Mouse (Mus musculus) ES-CJ7 (cell line): ENCODE results near the gene Ush2a.

ENCODE experiments used
- DNase-seq: peaks from one replicate; pipeline ENCODE4 v3.0.0; 2011; ENCODE audit warnings: low read depth, low spot score

The Ush2a gene

GRCm38 (mm10) chr1:188387321-188387720, 125.5 kb downstream of the Ush2a start:
- no peak for DNase-seq

GRCm38 (mm10) chr1:188387820-188388471, 126.1 kb downstream of the Ush2a start:
- DNase-seq: no peak

- no peak for DNase-seq
Observed at GRCm38 (mm10) chr1:188390080-188390479, 128.3 kb downstream of the Ush2a start.

GRCm38 (mm10) chr1:188407176-188407575, 145.4 kb downstream of the Ush2a start:
- DNase-seq: no peak

- DNase-seq: no peak
Observed at GRCm38 (mm10) chr1:188407613-188408386, 146.0 kb downstream of the Ush2a start.

GRCm38 (mm10) chr1:188410547-188410946, 148.7 kb downstream of the Ush2a start:
- DNase-seq: no peak

- no peak for DNase-seq
Observed at GRCm38 (mm10) chr1:188420543-188420942, 158.7 kb downstream of the Ush2a start.

GRCm38 (mm10) chr1:188428172-188428571, 166.3 kb downstream of the Ush2a start:
- no peak for DNase-seq

- no peak for DNase-seq
Observed at GRCm38 (mm10) chr1:188430689-188431088, 168.9 kb downstream of the Ush2a start.

GRCm38 (mm10) chr1:188447964-188448363, 186.1 kb downstream of the Ush2a start:
- DNase-seq: peak; percentile 13

GRCm38 (mm10) chr1:188456466-188457175, 194.8 kb downstream of the Ush2a start:
- DNase-seq: no peak

- no peak for DNase-seq
Observed at GRCm38 (mm10) chr1:188457221-188458008, 195.6 kb downstream of the Ush2a start.

- no peak for DNase-seq
Observed at GRCm38 (mm10) chr1:188461203-188461602, 199.4 kb downstream of the Ush2a start.

- no peak for DNase-seq
Observed at GRCm38 (mm10) chr1:188464653-188465052, 202.8 kb downstream of the Ush2a start.

- no peak for DNase-seq
Observed at GRCm38 (mm10) chr1:188468371-188468783, 206.6 kb downstream of the Ush2a start.

- DNase-seq: no peak
Observed at GRCm38 (mm10) chr1:188504958-188505357, 243.1 kb downstream of the Ush2a start.

GRCm38 (mm10) chr1:188518792-188519191, 257.0 kb downstream of the Ush2a start:
- no peak for DNase-seq

- DNase-seq: no peak
Observed at GRCm38 (mm10) chr1:188527451-188527850, 265.6 kb downstream of the Ush2a start.

- no peak for DNase-seq
Observed at GRCm38 (mm10) chr1:188529606-188530131, 267.8 kb downstream of the Ush2a start.

- no peak for DNase-seq
Observed at GRCm38 (mm10) chr1:188537021-188537420, 275.2 kb downstream of the Ush2a start.

- no peak for DNase-seq
Observed at GRCm38 (mm10) chr1:188539621-188540020, 277.8 kb downstream of the Ush2a start.
